ENCODE assay signal across 12 mouse cellular contexts in genomic region chr10:117790421-117791170, GRCm38 (mm10). TPM values are rescaled to one million over a fixed set of nuclear protein-coding genes. Genes with fewer than 3 reads are reported as not detected.
DNase-seq lines count a peak whose midpoint lies in the region; ATAC-seq and TF ChIP-seq lines count a peak whose summit lies in the region.
"Had no signal": no experiment of that assay in that cellular context is flagged by ENCODE, and none has a peak within 500 bp of the region (broad histone marks: within the 10 kb centered on the region; RNA-seq: fewer than 3 reads in every experiment).

No protein-coding gene starts in this region.

- no peaks in the 10 kb centered on the region for H3K27me3 ChIP-seq in heart, embryonic 12.5 days (replicated peaks)
- H3K27me3 ChIP-seq in megakaryocyte, embryonic 14.5 days (replicated peaks) = no peaks in the 10 kb centered on the region
- H3K27me3 ChIP-seq in embryonic facial prominence, embryonic 10.5 days (replicated peaks; ENCODE audit: low read depth, poor library complexity, severe bottlenecking) = no peaks in the 10 kb centered on the region
- H3K27me3 ChIP-seq in liver, embryonic 14.5 days (ENCODE audit: control insufficient read depth, insufficient read depth, low read length) = no peaks in the 10 kb centered on the region
- H3K27me3 ChIP-seq: embryonic facial prominence, embryonic 13.5 days had no signal

- no peak for ATAC-seq in heart, embryonic 12.5 days (ENCODE audit: insufficient number of reproducible peaks, low FRiP score)
- no peak for ATAC-seq in megakaryocyte, adult 5-6 weeks (ENCODE audit: poor library complexity, severe bottlenecking)
- ATAC-seq in liver, embryonic 14.5 days (ENCODE audit: insufficient read depth) = no peak

- H3K4me3 ChIP-seq in heart, embryonic 12.5 days = no peak overlapping the region
- H3K4me3 ChIP-seq in megakaryocyte, embryonic 14.5 days (replicated peaks) = peak overlapping the region; percentile 94
- H3K4me3 ChIP-seq in embryonic facial prominence, embryonic 10.5 days = peak overlapping the region; percentile 93
- peak overlapping the region in 1 of 2 experiments; percentile 78; a peak in 2 of 4 replicates for H3K4me3 ChIP-seq in liver, embryonic 14.5 days (ENCODE audit: insufficient read depth in 1 of 2, low read depth in 2 of 2, low read length in 2 of 2)

- intact Hi-C loops in heart, postnatal 10 days (cut with DNase I) = loop anchor here (5.0 kb wide), 2 partner anchors 222 to 322 kb away; no protein-coding TSS in a partner anchor

- WGBS in heart, embryonic 12.5 days = 94% methylated on average over 17 of the region's 17 CpGs
- WGBS in embryonic facial prominence, embryonic 10.5 days = 94% methylated on average over 17 of the region's 17 CpGs
- 87% methylated on average over 17 of the region's 17 CpGs for WGBS in liver, embryonic 14.5 days (ENCODE audit: insufficient replicate concordance)

- H3K27ac ChIP-seq in heart, embryonic 12.5 days (ENCODE audit: poor library complexity, severe bottlenecking) = no peak overlapping the region
- no peak overlapping the region for H3K27ac ChIP-seq in embryonic facial prominence, embryonic 10.5 days (replicated peaks)
- H3K27ac ChIP-seq in liver, embryonic 14.5 days = no peak overlapping the region
- H3K27ac ChIP-seq: embryonic facial prominence, embryonic 13.5 days had no signal

- TF ChIP-seq CTCF in liver, embryonic 14.5 days (IDR thresholded peaks at IDR 0.05; ENCODE audit: low read depth) = no peak

- no peaks in the 10 kb centered on the region for H3K9me3 ChIP-seq in heart, embryonic 12.5 days (replicated peaks)
- H3K9me3 ChIP-seq in megakaryocyte, embryonic 14.5 days = no peaks in the 10 kb centered on the region
- H3K9me3 ChIP-seq in embryonic facial prominence, embryonic 10.5 days = no peaks in the 10 kb centered on the region
- H3K9me3 ChIP-seq in liver, embryonic 14.5 days (ENCODE audit: control insufficient read depth, low read length) = no peaks in the 10 kb centered on the region
- H3K9me3 ChIP-seq: embryonic facial prominence, embryonic 13.5 days had no signal

- DNase-seq in heart, postnatal 10 days = no peak
- DNase-seq in embryonic facial prominence, embryonic 10.5 days (ENCODE audit: low spot score) = no peak
- no peak for DNase-seq in liver, embryonic 14.5 days (ENCODE audit: low read depth in 3 of 3, low spot score in 3 of 3)
- DNase-seq in gastrocnemius, postnatal 10 days = no peak
- DNase-seq in retina, embryonic 14.5 days (ENCODE audit: low spot score) = no peak
- DNase-seq: adrenal gland, adult 2 months; cerebellum, postnatal 10 days; kidney, postnatal 14 days had no signal

- peaks cover 20% of the 10 kb centered on the region for H3K4me1 ChIP-seq in heart, embryonic 12.5 days (replicated peaks)
- H3K4me1 ChIP-seq in megakaryocyte, embryonic 14.5 days = peaks cover 50% of the 10 kb centered on the region
- peaks cover 19% of the 10 kb centered on the region for H3K4me1 ChIP-seq in embryonic facial prominence, embryonic 10.5 days
- H3K4me1 ChIP-seq in liver, embryonic 14.5 days (replicated peaks; ENCODE audit: control insufficient read depth in 2 of 2, insufficient read depth in 2 of 2, low read length in 1 of 2) = peaks cover 13 to 15% of the 10 kb centered on the region in 2 experiments

- TF ChIP-seq EP300 in liver, embryonic 14.5 days (IDR thresholded peaks at IDR 0.05; ENCODE audit: low read depth) = no peak

- H3K9ac ChIP-seq in heart, embryonic 12.5 days = peak overlapping the region; percentile 89; the same call in 1 of the 2 replicates
- peak overlapping the region; percentile 75; the same call in 1 of the 2 replicates for H3K9ac ChIP-seq in liver, embryonic 14.5 days (replicated peaks)

- H3K36me3 ChIP-seq in heart, embryonic 12.5 days = peaks cover 33% of the 10 kb centered on the region
- peaks cover 31% of the 10 kb centered on the region for H3K36me3 ChIP-seq in megakaryocyte, embryonic 14.5 days (replicated peaks; ENCODE audit: low read length)
- H3K36me3 ChIP-seq in embryonic facial prominence, embryonic 10.5 days (replicated peaks) = peaks cover 47% of the 10 kb centered on the region
- peaks cover 30% of the 10 kb centered on the region for H3K36me3 ChIP-seq in liver, embryonic 14.5 days (replicated peaks; ENCODE audit: control insufficient read depth, insufficient read depth, low read depth)

- H3K4me2 ChIP-seq in heart, embryonic 12.5 days = peak overlapping the region; percentile 88
- peak overlapping the region; percentile 57 for H3K4me2 ChIP-seq in liver, embryonic 14.5 days (ENCODE audit: low read depth)

RNA-seq across cellular contexts. Expression of gene Nup107, which starts 1.9 kb away (rescaled TPM):
- 62.4 and 72.0 TPM in 2 replicates for polyA plus RNA-seq in heart, embryonic 12.5 days (2016; fragmentation: Nextera tagmentation; extraction: Ambion mirVana)
- total RNA-seq in heart, postnatal 10 days (2021) = 10 to 100 TPM; 14.5 to 14.7 TPM
- polyA plus RNA-seq in megakaryocyte, embryonic 14.5 days (2012; ENCODE audit: insufficient read depth, low replicate concordance) = 10.8 TPM in 1 of 2 replicates, not detected in the other
- total RNA-seq in megakaryocyte, adult 5-6 weeks (2015) = 50.3 and 50.9 TPM in 2 replicates
- 57.7 and 68.7 TPM in 2 replicates for total RNA-seq in megakaryocyte, adult 5-6 weeks (2017)
- 106 and 107 TPM in 2 replicates for polyA plus RNA-seq in embryonic facial prominence, embryonic 10.5 days (2016; fragmentation: Nextera tagmentation; extraction: Ambion mirVana)
- polyA plus RNA-seq in liver, embryonic 14.5 days (2012; rRNA removed) = 14.9 and 28.8 TPM in 2 replicates
- polyA plus RNA-seq in liver, embryonic 14.5 days (2014; fragmentation: Nextera tagmentation; extraction: Ambion mirVana) = 45.0 and 46.8 TPM in 2 replicates
- total RNA-seq in gastrocnemius, postnatal 10 days (2021) = 10 to 100 TPM; 13.8 TPM

RNA-seq across cellular contexts. Expression of gene Slc35e3, which starts 44.4 kb away (rescaled TPM):
- 13.0 and 14.5 TPM in 2 replicates for polyA plus RNA-seq in heart, embryonic 12.5 days (2016; fragmentation: Nextera tagmentation; extraction: Ambion mirVana)
- 1 to 10 TPM; 7.4 to 8.5 TPM for total RNA-seq in heart, postnatal 10 days (2021)
- 0.47 TPM in 1 of 2 replicates, not detected in the other for polyA plus RNA-seq in megakaryocyte, embryonic 14.5 days (2012; ENCODE audit: insufficient read depth, low replicate concordance)
- 4.2 and 5.3 TPM in 2 replicates for total RNA-seq in megakaryocyte, adult 5-6 weeks (2015)
- total RNA-seq in megakaryocyte, adult 5-6 weeks (2017) = 5.3 and 7.8 TPM in 2 replicates
- polyA plus RNA-seq in embryonic facial prominence, embryonic 10.5 days (2016; fragmentation: Nextera tagmentation; extraction: Ambion mirVana) = 20.2 and 24.7 TPM in 2 replicates
- polyA plus RNA-seq in liver, embryonic 14.5 days (2012; rRNA removed) = 1.7 TPM in 2 replicates
- 1.3 and 1.5 TPM in 2 replicates for polyA plus RNA-seq in liver, embryonic 14.5 days (2014; fragmentation: Nextera tagmentation; extraction: Ambion mirVana)
- total RNA-seq in gastrocnemius, postnatal 10 days (2021) = 1 to 10 TPM; 6.9 to 8.0 TPM

RNA-seq across cellular contexts. Expression of gene Rap1b, which starts 55.2 kb away (rescaled TPM):
- 131 and 132 TPM in 2 replicates for polyA plus RNA-seq in heart, embryonic 12.5 days (2016; fragmentation: Nextera tagmentation; extraction: Ambion mirVana)
- total RNA-seq in heart, postnatal 10 days (2021) = 10 to 100 TPM; 89.8 to 96.6 TPM
- polyA plus RNA-seq in megakaryocyte, embryonic 14.5 days (2012; ENCODE audit: insufficient read depth, low replicate concordance) = 87.7 and 210 TPM in 2 replicates
- total RNA-seq in megakaryocyte, adult 5-6 weeks (2015) = 448 and 514 TPM in 2 replicates
- 174 and 218 TPM in 2 replicates for total RNA-seq in megakaryocyte, adult 5-6 weeks (2017)
- polyA plus RNA-seq in embryonic facial prominence, embryonic 10.5 days (2016; fragmentation: Nextera tagmentation; extraction: Ambion mirVana) = 125 and 135 TPM in 2 replicates
- polyA plus RNA-seq in liver, embryonic 14.5 days (2012; rRNA removed) = 31.0 and 46.7 TPM in 2 replicates
- polyA plus RNA-seq in liver, embryonic 14.5 days (2014; fragmentation: Nextera tagmentation; extraction: Ambion mirVana) = 101 and 108 TPM in 2 replicates
- 10 to 100 TPM; 42.3 to 50.4 TPM for total RNA-seq in gastrocnemius, postnatal 10 days (2021)
